Mouse (Mus musculus) c-Kit-positive CD71-negative TER-119-negative erythroid progenitor cells, embryonic 14.5 days (primary cell): ENCODE measurements around the gene Ppfia1.

Experiments used
- DNase-seq: peaks from one replicate; pipeline ENCODE4 v3.0.0-alpha.2; 2013; ENCODE audit warnings: low read depth

Ppfia1 gene

GRCm38 (mm10) chr7:144549904-144550566, 3.5 kb downstream of the Ppfia1 start:
- no peak for DNase-seq

- no peak for DNase-seq
Measured at GRCm38 (mm10) chr7:144545231-144545630, 8.3 kb downstream of the Ppfia1 start.

- no peak for DNase-seq
Measured at GRCm38 (mm10) chr7:144541351-144541750, 12.2 kb downstream of the Ppfia1 start.

GRCm38 (mm10) chr7:144539146-144539545, 14.4 kb downstream of the Ppfia1 start:
- DNase-seq: no peak

GRCm38 (mm10) chr7:144538030-144538644, 15.4 kb downstream of the Ppfia1 start:
- DNase-seq: no peak

GRCm38 (mm10) chr7:144536367-144536766, 17.2 kb downstream of the Ppfia1 start:
- no peak for DNase-seq

GRCm38 (mm10) chr7:144534773-144535172, 18.8 kb downstream of the Ppfia1 start:
- no peak for DNase-seq

GRCm38 (mm10) chr7:144531585-144532378, 21.7 kb downstream of the Ppfia1 start:
- no peak for DNase-seq

- no peak for DNase-seq
Measured at GRCm38 (mm10) chr7:144529851-144530250, 23.7 kb downstream of the Ppfia1 start.

- no peak for DNase-seq
Measured at GRCm38 (mm10) chr7:144527723-144528221, 25.8 kb downstream of the Ppfia1 start.

- no peak for DNase-seq
Measured at GRCm38 (mm10) chr7:144526649-144527048, 26.9 kb downstream of the Ppfia1 start.

GRCm38 (mm10) chr7:144524427-144525191, 28.9 kb downstream of the Ppfia1 start:
- no peak for DNase-seq

- no peak for DNase-seq
Measured at GRCm38 (mm10) chr7:144523415-144523814, 30.1 kb downstream of the Ppfia1 start.

- no peak for DNase-seq
Measured at GRCm38 (mm10) chr7:144521927-144522326, 31.6 kb downstream of the Ppfia1 start.

- no peak for DNase-seq
Measured at GRCm38 (mm10) chr7:144519852-144520251, 33.7 kb downstream of the Ppfia1 start.

- no peak for DNase-seq
Measured at GRCm38 (mm10) chr7:144516711-144517110, 36.8 kb downstream of the Ppfia1 start.

GRCm38 (mm10) chr7:144509090-144509489, 44.4 kb downstream of the Ppfia1 start:
- no peak for DNase-seq

- no peak for DNase-seq
Measured at GRCm38 (mm10) chr7:144506807-144507206, 46.7 kb downstream of the Ppfia1 start.

GRCm38 (mm10) chr7:144503959-144504358, 49.6 kb downstream of the Ppfia1 start:
- no peak for DNase-seq

GRCm38 (mm10) chr7:144492931-144493330, 60.6 kb downstream of the Ppfia1 start:
- peak; percentile 56 for DNase-seq

GRCm38 (mm10) chr7:144490201-144490873, 63.2 kb downstream of the Ppfia1 start:
- DNase-seq: no peak
